Mouse (Mus musculus) left cerebral cortex, postnatal 10 days (tissue): ENCODE measurements around the gene Ndufa9. TPM values are rescaled to one million over a fixed set of nuclear protein-coding genes. Genes with fewer than 3 reads are reported as not detected.
A peak's percentile ranks its signal among the peaks of the same experiment; 100 is the strongest.

Experiments
- DNase-seq, 2 experiments: peaks; one replicate each; pipeline ENCODE4 v3.0.0; 2021 to 2022; ENCODE audit warnings: low spot score in 2 of 2, mixed read lengths in 1 of 2; ENCODE audit errors: extremely low spot score in 1 of 2
- intact Hi-C: fragments of 180-260 bp; cut with DNase I; formaldehyde crosslinking; loops from one replicate; pipeline ENCODE4 v1.15.1; 2025
- total RNA-seq, 2 experiments: library from RNA; stranded (reverse); gene quantifications; 2 replicates each; pipeline ENCODE4 v1.2.3; 2021

The Ndufa9 gene
- total RNA-seq, 2 experiments from 2014 or later: 153 to 159 TPM

GRCm38 (mm10) chr6:126777889-126778288 lies 71.0 kb downstream of the Ndufa9 start:
- DNase-seq: no peak
- intact Hi-C loops: no loop called here

- intact Hi-C loops: no loop called here
- no peak for DNase-seq
Measured at GRCm38 (mm10) chr6:126773873-126774272, 75.1 kb downstream of the Ndufa9 start.

DNA sequence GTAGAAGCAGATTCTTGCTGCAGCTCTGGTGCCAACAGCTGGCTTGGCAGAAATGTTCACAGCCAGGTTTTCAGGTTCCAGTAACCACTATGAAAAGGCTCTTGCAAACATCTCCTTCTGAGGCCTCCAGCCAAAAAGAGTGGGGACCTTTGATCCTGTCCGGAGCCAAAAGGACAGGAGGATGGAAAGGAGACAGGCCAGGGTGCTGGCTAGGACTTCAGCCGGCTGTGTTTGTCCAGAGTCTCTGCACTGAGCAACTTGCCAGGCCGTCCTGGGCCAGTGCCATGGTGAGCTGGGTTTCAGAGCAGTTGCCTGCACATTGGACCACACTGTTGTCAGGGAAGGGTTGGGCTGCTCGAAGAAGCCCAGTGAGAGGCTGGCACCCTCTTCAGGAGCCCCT lies 76.6 kb downstream of the Ndufa9 start:
- DNase-seq: peak; percentile 63 to 71
- intact Hi-C loops: no loop called here

Other genes starting within 250 kb of the Ndufa9 start
- 10 to 100 TPM; 36.3 to 40.1 TPM for gene Kcna1, start 202.8 kb downstream of the Ndufa9 start, total RNA-seq
- 10 to 100 TPM; 78.2 to 82.1 TPM for gene Kcna6, start 108.5 kb downstream of the Ndufa9 start, total RNA-seq
- gene Akap3, start 4.0 kb upstream of the Ndufa9 start, total RNA-seq: under 1 TPM; 0.30 to 0.54 TPM
- gene Dyrk4, start 72.7 kb upstream of the Ndufa9 start, total RNA-seq: under 1 TPM in 1 of 2 experiments, not detected in 1; 0.15 TPM
- gene Rad51ap1, start 90.5 kb upstream of the Ndufa9 start, total RNA-seq: 1 to 10 TPM; 4.1 to 4.9 TPM
- 10 to 100 TPM; 40.0 to 44.8 TPM for gene D6Wsu163e, start 90.8 kb upstream of the Ndufa9 start, total RNA-seq
- not detected for gene Fgf6, start 166.4 kb upstream of the Ndufa9 start, total RNA-seq
- under 1 TPM; 0.36 to 0.51 TPM for gene Fgf23, start 223.8 kb upstream of the Ndufa9 start, total RNA-seq